Mouse (Mus musculus) kidney, postnatal 4 days (tissue): ENCODE results near the gene Tmem139.

Experiments used
- DNase-seq, 2 experiments: peaks; one replicate each; pipeline ENCODE4 v3.0.0; 2021; ENCODE audit warnings: mixed read lengths in 2 of 2

The Tmem139 gene

GRCm38 (mm10) chr6:42261524-42262170 lies at the start of gene Tmem139:
Gene Tmem139 (plus strand): TSS chr6:42261970.
- peak; percentile 33 to 52 for DNase-seq

DNA sequence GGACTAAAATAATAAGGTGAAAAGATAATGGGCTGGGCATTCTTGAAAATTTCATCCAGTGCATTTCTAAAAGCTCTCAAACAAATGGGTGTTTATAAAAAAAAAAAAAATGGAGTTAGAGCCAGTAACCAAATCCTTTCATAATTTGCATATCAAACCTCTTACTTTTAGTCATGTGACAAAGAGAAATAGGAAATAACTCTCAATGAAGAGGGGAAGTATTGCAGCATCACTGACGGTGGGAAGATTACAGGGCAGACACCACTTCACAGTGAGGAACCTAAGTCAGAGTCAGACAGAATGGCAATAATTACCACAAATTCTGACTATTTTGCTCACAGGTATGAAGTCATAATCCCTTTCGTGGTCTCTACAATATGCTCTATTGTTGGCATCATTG lies 46.7 kb upstream of the Tmem139 start, which contains the start of gene Tas2r144:
TSS of gene Tas2r144 (plus strand) at position 301 of the 400 bp plus-strand sequence.
- DNase-seq, result no peak

GRCm38 (mm10) chr6:42222286-42222685 lies 39.5 kb upstream of the Tmem139 start:
- peak in 1 of 2 experiments; percentile 4 for DNase-seq

GRCm38 (mm10) chr6:42225046-42225445 lies 36.7 kb upstream of the Tmem139 start:
- no peak for DNase-seq

DNA sequence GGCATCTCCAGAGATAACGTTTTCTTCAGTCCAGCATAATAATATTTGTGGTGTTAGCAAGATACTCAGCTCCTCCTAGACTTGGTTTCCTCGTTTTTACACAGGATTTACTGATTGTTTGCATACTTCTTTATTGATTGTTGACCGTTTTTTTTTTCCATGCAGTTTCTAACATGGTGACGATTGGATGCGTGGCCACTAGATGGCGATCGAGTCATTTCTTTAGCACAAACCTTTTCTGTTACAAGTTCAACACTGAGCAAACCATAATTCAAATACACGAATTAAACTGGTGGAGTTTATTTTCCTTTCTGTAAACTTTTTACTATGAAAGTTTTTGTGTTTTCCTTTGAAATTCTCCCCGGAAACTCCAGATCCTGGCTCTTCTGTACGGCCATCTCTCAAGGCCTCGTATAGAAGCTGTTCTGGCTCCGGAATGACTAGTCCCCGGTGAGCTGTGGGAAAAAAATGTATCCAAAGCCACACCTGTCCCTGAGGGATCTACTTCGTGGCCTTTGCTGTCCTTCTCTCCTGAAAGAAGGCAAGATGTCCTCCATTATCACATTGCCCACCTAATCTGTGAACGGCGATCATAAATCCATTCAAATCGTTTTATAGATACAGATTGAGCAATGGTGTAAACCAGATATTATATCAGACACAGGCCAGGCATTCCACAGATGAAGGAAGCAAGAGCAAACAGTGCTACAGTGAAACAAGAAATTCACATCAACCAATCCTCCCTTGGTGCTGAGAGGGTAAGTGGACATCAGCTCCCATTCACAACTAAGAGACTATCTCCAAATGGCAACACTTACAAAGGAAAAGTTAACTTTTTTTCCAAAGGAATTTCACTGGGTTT lies 34.3 kb upstream of the Tmem139 start:
- DNase-seq, result peak; percentile 82 to 83

- DNase-seq, result no peak
These were observed 32.2 kb upstream of the Tmem139 start for GRCm38 (mm10) chr6:42229610-42230009.

GRCm38 (mm10) chr6:42231191-42231590 lies 30.6 kb upstream of the Tmem139 start:
- DNase-seq, result no peak

- no peak for DNase-seq
These were observed 24.4 kb upstream of the Tmem139 start for GRCm38 (mm10) chr6:42237276-42237805.

DNA sequence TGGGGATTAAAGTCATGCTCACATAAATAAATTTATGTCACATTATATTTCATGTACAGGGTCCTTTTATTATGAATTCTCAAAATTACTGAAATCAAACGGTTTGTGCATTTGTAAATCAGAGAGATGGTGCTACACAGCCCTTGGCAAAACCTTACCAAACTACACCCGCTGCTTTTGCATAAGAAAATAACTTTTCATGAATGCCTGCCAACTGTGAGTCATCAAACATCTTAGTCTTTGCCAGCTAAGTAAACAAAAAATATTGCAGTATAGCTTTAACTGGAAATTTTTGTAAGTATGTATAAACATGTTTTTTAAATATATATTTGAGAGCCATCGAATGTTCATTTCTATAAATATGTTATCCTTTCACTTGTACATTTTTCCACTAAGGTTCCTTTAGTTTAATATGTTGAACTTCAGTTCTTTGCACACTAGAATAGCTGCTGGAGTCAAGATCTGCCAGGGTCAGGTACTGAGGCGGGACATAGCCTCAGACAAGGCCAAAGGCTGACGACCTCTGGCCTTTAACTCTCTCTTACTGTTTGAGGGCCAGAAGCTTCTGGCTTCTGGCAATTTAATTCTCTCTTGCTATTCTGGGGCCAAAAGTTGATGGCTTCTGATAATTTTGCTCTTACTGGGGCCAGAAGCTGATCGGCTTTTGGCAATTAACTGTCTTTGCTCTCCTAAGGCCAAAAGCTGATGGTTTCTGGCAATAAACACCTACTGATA lies 20.3 kb upstream of the Tmem139 start:
- DNase-seq, result no peak

DNA sequence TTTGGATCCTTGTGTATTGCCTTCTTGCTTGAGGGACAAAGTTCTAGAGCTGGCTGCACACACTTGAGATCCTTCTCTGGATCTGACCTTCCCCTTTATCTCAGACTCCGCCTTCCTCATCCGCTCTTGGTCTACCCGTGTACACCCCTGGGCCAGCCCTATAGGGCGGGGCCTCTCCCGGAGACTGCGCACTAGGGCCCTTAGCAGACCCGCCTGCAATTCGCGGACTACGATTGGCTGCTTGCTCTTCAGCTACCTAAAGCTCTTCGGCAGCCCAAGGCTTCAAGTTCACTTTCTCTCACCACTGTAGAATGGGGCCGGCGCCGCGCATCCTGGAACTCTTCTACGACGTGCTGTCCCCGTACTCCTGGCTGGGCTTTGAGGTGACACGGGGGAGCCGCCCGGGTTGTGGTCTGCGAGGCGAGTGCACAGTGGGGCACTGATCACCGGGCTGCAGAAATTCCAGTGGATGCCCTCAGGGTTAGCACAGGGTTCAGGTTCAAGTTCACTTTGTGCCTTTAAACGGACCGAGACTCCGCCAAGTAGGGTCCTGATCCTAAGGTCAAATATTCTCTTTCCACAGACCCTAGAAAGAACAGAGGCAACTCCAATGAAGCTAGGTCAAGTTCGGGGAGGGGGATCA lies 15.9 kb upstream of the Tmem139 start, which contains the start of gene Gstk1:
TSS of gene Gstk1 (plus strand) at position 225 of the 643 bp plus-strand sequence.
- peak; percentile 83 to 90 for DNase-seq

GRCm38 (mm10) chr6:42247173-42247572 lies 14.6 kb upstream of the Tmem139 start:
- peak; percentile 44 to 68 for DNase-seq

GRCm38 (mm10) chr6:42247981-42248380 lies 13.8 kb upstream of the Tmem139 start:
- DNase-seq, result no peak

DNA sequence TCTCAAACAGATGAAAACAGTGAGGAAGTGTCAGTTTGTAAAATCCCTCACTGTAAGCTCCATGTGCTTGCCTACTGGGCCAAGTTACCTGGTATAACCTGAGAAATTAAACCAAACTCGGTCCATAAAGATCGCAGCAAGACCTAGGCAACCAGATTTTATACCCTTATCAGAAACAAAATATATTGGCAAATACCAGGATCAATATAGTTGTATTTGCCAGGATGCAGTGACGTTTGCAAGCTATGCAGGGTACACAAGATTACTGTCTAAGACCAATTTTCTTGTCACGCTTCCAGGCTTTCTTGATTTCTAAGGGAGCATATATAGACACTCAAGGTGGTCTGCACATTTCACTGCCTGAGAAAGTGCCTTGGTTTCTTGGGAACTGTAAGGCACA lies 10.0 kb upstream of the Tmem139 start:
- no peak for DNase-seq

DNA sequence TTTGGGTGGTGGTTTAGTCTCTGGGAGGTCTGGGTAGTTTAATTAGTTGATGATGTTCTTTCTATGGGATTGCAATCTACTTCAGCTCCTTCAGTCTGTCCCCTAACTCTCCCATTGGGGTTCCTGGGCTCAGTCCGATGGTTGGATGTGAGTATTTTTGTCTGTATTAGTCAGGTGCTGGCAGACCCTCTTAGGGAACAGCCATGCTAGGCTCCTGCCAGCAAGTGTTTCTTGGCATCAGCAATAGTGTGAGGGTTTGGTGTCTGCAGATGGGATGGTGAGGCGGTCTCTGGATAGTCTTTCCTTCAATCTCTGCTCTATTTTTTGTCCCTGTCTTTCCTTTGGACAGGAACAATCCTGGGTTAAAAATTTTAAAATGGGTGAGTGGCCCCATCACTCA lies 8.7 kb upstream of the Tmem139 start:
- no peak for DNase-seq

- DNase-seq, result peak; percentile 69 to 75
These were observed 4.4 kb upstream of the Tmem139 start for GRCm38 (mm10) chr6:42257303-42257863.

GRCm38 (mm10) chr6:42260430-42260829 lies 1.3 kb upstream of the Tmem139 start:
- DNase-seq, result no peak

DNA sequence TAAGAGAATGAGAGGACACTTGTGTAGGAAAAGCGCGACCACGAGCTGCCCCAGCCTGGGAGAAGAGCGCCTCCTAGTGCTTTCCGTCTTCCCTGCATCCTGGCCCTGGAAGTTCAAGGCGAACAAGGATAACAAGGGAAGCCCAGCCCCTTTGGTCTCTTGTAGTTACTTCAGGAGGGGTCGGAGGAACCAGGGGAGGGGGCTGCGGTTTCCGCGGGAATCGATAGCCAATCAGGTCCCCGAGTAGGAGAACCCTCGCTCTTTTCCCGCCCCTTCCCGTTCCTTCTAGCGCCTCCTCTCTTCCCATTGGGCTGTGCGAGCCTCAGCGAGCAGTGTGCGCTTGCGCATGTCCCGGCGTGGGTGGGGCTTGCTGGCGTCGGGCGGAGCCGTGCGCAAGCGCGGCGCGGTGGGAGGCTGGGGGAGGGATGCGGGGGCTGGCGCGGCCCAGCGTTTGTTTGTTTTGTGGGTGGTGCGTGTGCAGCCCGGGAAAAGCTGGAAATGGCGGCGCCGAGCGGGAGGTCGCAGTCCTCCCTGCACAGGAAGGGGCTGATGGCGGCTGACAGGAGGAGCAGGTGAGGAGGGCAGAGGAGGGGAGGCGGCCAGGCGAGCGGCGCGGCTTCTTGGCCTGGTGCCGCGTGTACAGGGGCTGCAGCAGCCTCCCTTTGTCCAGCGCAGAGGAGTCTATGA lies 3.0 kb downstream of the Tmem139 start, which contains the start of gene Casp2:
TSS of gene Casp2 (plus strand) at position 360 of the 687 bp plus-strand sequence.
- peak; percentile 98 to 99 for DNase-seq

DNA sequence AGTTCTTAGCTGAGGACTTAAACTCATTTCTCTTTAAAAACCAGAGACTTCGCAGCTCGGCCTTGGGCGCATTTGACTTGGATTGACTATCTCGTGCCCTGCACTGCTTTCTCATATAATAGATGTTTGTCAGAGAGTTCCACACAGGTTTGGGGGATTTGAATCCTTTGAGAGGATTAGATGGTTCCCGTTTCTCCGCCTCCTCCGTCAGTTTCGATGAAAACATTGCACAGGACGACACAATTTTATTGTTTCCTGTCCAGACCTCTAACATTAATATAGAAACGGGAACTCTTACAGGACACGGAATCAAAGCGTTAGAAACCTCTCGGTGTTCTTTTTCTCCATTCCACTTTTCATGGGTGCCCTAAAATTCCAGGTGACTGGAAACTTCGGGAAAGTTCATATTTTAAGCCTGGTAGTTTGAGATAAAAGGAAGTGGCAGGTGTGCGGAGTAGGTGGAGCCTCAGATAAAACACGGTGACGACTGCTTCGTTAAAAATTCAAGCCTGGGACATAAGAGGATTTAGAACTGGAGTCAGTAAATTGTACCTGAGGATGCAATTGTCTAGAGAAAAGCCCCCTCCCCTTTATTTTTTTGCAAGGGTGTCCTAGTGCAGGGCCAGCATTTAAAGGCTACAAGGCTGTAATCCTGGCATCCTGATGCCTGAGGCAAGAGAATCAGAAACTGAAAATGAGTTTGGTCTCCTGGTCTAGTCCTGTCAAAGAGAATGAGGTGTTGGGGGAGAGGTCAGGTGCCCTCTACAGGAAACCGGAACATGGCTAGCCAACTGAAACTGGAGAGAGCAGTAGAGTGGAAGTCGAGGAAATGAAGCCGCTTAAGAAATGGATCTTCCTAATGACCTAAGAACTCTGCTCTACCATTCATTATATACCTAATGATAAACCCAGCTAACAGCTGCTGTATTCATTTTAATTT lies 3.9 kb downstream of the Tmem139 start:
- DNase-seq, result peak in 1 of 2 experiments; percentile 15

DNA sequence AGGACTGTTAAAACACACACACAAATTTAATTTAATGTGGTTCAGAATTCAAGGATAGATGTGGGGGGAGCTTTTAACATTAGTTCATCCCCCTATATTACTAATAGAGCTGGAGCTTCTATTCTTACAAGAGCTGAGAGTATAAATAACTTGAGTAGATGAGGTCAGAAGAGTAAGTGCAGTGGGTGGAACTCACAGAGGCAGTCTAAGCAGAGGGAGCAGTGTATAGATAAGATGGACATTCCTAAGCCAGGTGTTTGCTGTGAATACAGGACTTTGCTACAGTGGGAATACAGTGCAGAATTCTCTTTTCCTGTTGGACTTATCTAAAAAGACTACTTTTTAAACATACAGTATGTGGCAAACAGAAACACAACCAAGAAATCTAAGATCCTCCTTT lies 9.0 kb downstream of the Tmem139 start:
- DNase-seq, result no peak

DNA sequence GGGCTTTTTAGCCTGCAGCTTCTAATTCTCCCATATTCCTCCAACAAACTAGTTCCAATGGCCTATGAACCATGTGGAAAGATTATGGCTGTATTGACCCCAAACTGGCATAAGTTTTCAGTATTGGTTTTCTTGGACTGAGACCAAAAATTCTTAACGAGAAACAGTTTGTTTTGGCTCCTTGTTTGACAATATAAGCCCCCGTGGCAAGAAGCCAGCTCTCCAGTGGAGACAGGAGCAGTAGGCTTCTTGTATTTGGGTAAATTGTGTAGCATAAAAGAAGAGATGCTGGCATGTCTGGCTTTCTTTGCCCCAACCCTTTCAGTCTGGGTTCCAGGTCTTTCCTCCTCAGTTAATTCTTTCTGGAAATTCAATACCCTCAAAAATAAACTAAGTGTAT lies 14.4 kb downstream of the Tmem139 start:
- DNase-seq, result peak; percentile 64 to 66
